Mouse (Mus musculus) CH12.LX (cell line): ENCODE results near the gene Aebp1. TPM values are rescaled to one million over a fixed set of nuclear protein-coding genes. Genes with fewer than 3 reads are reported as not detected.

Experiments
- DNase-seq: peaks from one replicate; pipeline ENCODE4 v3.0.0-alpha.2; 2013; ENCODE audit errors: extremely low read depth
- H3K27ac ChIP-seq: 2 replicates; pipeline ENCODE4 v1.5.1; 2012; ENCODE audit warnings: low read depth, mild to moderate bottlenecking, control low read depth, moderate library complexity; ENCODE audit not compliant: insufficient read depth
- H3K27me3 ChIP-seq: replicated peaks from 2 replicates; pipeline ENCODE3; 2012; ENCODE audit warnings: inconsistent platforms
- H3K36me3 ChIP-seq, 2 experiments: replicated peaks in 1 of 2; 2 replicates each; pipeline versions ENCODE3 to v1.6.1; 2012; ENCODE audit warnings: inconsistent platforms in 1 of 2, low read length in 1 of 2, mild to moderate bottlenecking in 1 of 2, mixed read lengths in 1 of 2, moderate library complexity in 1 of 2; ENCODE audit not compliant: control insufficient read depth in 1 of 2, insufficient read depth in 1 of 2
- H3K4me1 ChIP-seq, 2 experiments: 2 replicates each; pipeline ENCODE4 v1.6.1; 2012; ENCODE audit warnings: inconsistent platforms in 1 of 2, moderate library complexity in 1 of 2; ENCODE audit not compliant: insufficient read depth in 2 of 2, control insufficient read depth in 1 of 2
- H3K4me2 ChIP-seq: 2 replicates; pipeline ENCODE4 v1.6.1; 2012; ENCODE audit warnings: low read depth, mild to moderate bottlenecking, control low read depth; ENCODE audit not compliant: poor library complexity, insufficient read depth, severe bottlenecking
- H3K4me3 ChIP-seq, 3 experiments: fragments of 150-350 bp in 1 of 3; sonication (generic) in 1 of 3; replicated peaks in 1 of 3; 2 replicates each; pipeline versions ENCODE3 to v1.5.1; 2011 to 2012; ENCODE audit warnings: low read depth in 2 of 3, low read length in 2 of 3, mild to moderate bottlenecking in 2 of 3, moderate library complexity in 2 of 3, control low read depth in 1 of 3, improper control_type of control experiment in 1 of 3, inconsistent platforms in 1 of 3, mixed read lengths in 1 of 3; ENCODE audit not compliant: poor library complexity in 1 of 3
- H3K79me2 ChIP-seq: replicated peaks from 2 replicates; pipeline ENCODE4 v1.6.1; 2012; ENCODE audit warnings: mild to moderate bottlenecking, moderate library complexity; ENCODE audit not compliant: control insufficient read depth, poor library complexity, insufficient read depth, severe bottlenecking; ENCODE audit errors: extremely low read depth
- H3K9ac ChIP-seq: 2 replicates; pipeline ENCODE4 v1.6.1; 2012; ENCODE audit warnings: low read depth, mild to moderate bottlenecking, control low read depth, moderate library complexity; ENCODE audit not compliant: insufficient read depth
- H3K9me3 ChIP-seq: replicated peaks from 2 replicates; pipeline ENCODE3; 2012; ENCODE audit warnings: low read length, inconsistent platforms, mixed read lengths
- BHLHE40 ChIP-seq: IDR thresholded peaks from 2 replicates; pipeline ENCODE4 v1.6.1; 2011; ENCODE audit warnings: mild to moderate bottlenecking, low read depth, low read length, improper control_type of control experiment
- CTCF ChIP-seq, 2 experiments: IDR thresholded peaks in 1 of 2; conservative IDR thresholded peaks in 1 of 2; 2 replicates each; pipeline ENCODE4 v1.5.1; 2011 to 2012; ENCODE audit warnings: low read depth in 2 of 2, low read length in 2 of 2, improper control_type of control experiment in 1 of 2, inconsistent platforms in 1 of 2, mild to moderate bottlenecking in 1 of 2, moderate library complexity in 1 of 2
- E2F4 ChIP-seq: IDR thresholded peaks from 2 replicates; pipeline ENCODE4 v1.6.1; 2011; ENCODE audit warnings: low read depth, low read length, improper control_type of control experiment; ENCODE audit not compliant: insufficient replicate concordance
- ELF1 ChIP-seq: IDR thresholded peaks from 2 replicates; pipeline ENCODE4 v1.6.1; 2014; ENCODE audit warnings: low read depth, mild to moderate bottlenecking, inconsistent platforms, low read length, improper control_type of control experiment
- GABPA ChIP-seq: IDR thresholded peaks from 2 replicates; pipeline ENCODE4 v1.6.1; 2012; ENCODE audit warnings: low read depth, low read length, improper control_type of control experiment, inconsistent platforms; ENCODE audit not compliant: insufficient replicate concordance
- HCFC1 ChIP-seq: IDR thresholded peaks from 2 replicates; pipeline ENCODE4 v1.6.1; 2012; ENCODE audit warnings: low read depth, mild to moderate bottlenecking, inconsistent platforms, low read length, improper control_type of control experiment
- JUN ChIP-seq: IDR thresholded peaks from 2 replicates; pipeline ENCODE4 v1.6.1; 2011; ENCODE audit warnings: low read depth, mild to moderate bottlenecking, low read length, improper control_type of control experiment, moderate library complexity; ENCODE audit not compliant: insufficient read depth
- JUND ChIP-seq: conservative IDR thresholded peaks from 2 replicates; pipeline ENCODE4 v1.6.1; 2011; ENCODE audit warnings: low read depth, low read length, improper control_type of control experiment
- KAT2A ChIP-seq: IDR thresholded peaks from 2 replicates; pipeline ENCODE4 v1.6.1; 2012; ENCODE audit warnings: low read length, improper control_type of control experiment, inconsistent platforms; ENCODE audit not compliant: insufficient replicate concordance
- MAFK ChIP-seq: IDR thresholded peaks from 2 replicates; pipeline ENCODE4 v1.6.1; 2011; ENCODE audit warnings: low read length, improper control_type of control experiment; ENCODE audit not compliant: insufficient replicate concordance
- MAX ChIP-seq: IDR thresholded peaks from 2 replicates; pipeline ENCODE4 v1.6.1; 2011; ENCODE audit warnings: low read length, improper control_type of control experiment
- MEF2A ChIP-seq: IDR thresholded peaks from 2 replicates; pipeline ENCODE4 v1.6.1; 2014; ENCODE audit warnings: low read depth, mild to moderate bottlenecking, inconsistent platforms, low read length, improper control_type of control experiment, borderline replicate concordance
- MYC ChIP-seq: IDR thresholded peaks from 2 replicates; pipeline ENCODE4 v1.6.1; 2011; ENCODE audit warnings: low read depth, mild to moderate bottlenecking, improper control_type of control experiment, low read length
- NELFE ChIP-seq: IDR thresholded peaks from 2 replicates; pipeline ENCODE4 v1.6.1; 2011; ENCODE audit warnings: low read depth, low read length, improper control_type of control experiment
- NRF1 ChIP-seq: IDR thresholded peaks from 2 replicates; pipeline ENCODE4 v1.6.1; 2014; ENCODE audit warnings: low read depth, mild to moderate bottlenecking, inconsistent platforms, low read length, improper control_type of control experiment, moderate library complexity
- POLR2AphosphoS2 ChIP-seq: IDR thresholded peaks from 2 replicates; pipeline ENCODE4 v1.6.1; 2011; ENCODE audit warnings: low read depth, low read length, improper control_type of control experiment
- RAD21 ChIP-seq: IDR thresholded peaks from 2 replicates; pipeline ENCODE4 v1.6.1; 2011; ENCODE audit warnings: low read depth, mild to moderate bottlenecking, low read length, improper control_type of control experiment, moderate library complexity
- RCOR1 ChIP-seq: conservative IDR thresholded peaks from 2 replicates; pipeline ENCODE4 v1.6.1; 2012; ENCODE audit warnings: low read depth, mild to moderate bottlenecking, inconsistent platforms, low read length, improper control_type of control experiment
- SIN3A ChIP-seq: IDR thresholded peaks from 2 replicates; pipeline ENCODE4 v1.6.1; 2012; ENCODE audit warnings: low read length, improper control_type of control experiment, inconsistent platforms
- SMC3 ChIP-seq: IDR thresholded peaks from 2 replicates; pipeline ENCODE4 v1.6.1; 2011; ENCODE audit warnings: low read depth, low read length, improper control_type of control experiment
- TBP ChIP-seq: conservative IDR thresholded peaks from 2 replicates; pipeline ENCODE4 v1.6.1; 2011; ENCODE audit warnings: low read depth, low read length, improper control_type of control experiment
- TCF12 ChIP-seq: IDR thresholded peaks from 2 replicates; pipeline ENCODE4 v1.6.1; 2014; ENCODE audit warnings: low read depth, mild to moderate bottlenecking, inconsistent platforms, low read length, improper control_type of control experiment
- USF1 ChIP-seq: IDR thresholded peaks from 2 replicates; pipeline ENCODE4 v1.6.1; 2014; ENCODE audit warnings: low read depth, mild to moderate bottlenecking, inconsistent platforms, low read length, improper control_type of control experiment
- USF2 ChIP-seq: conservative IDR thresholded peaks from 2 replicates; pipeline ENCODE4 v1.6.1; 2011; ENCODE audit warnings: low read depth, low read length, improper control_type of control experiment
- ZC3H11A ChIP-seq: IDR thresholded peaks from 2 replicates; pipeline ENCODE4 v1.6.1; 2012; ENCODE audit warnings: low read depth, mild to moderate bottlenecking, inconsistent platforms, low read length, improper control_type of control experiment
- dilution Hi-C: fragments of 300-500 bp; cut with MboI; formaldehyde crosslinking; loops from 2 replicates; pipeline ENCODE4 v1.14.3; 2020; ENCODE audit warnings: low sequenced_read_pairs; ENCODE audit not compliant: extremely low pct_unique_long_range_greater_than_20kb, extremely low pct_ligation_motif_present
- in situ Hi-C: fragments of 300-500 bp; cut with MboI; formaldehyde crosslinking; loops from 3 replicates; pipeline ENCODE4 v1.14.3; 2019; ENCODE audit warnings: low sequenced_read_pairs, low pct_ligation_motif_present, low pct_unique_long_range_greater_than_20kb, mixed read lengths
- polyA plus RNA-seq: library from polyadenylated mRNA; unstranded; fragments of >175 nt; gene quantifications from 2 replicates; pipeline ENCODE4 v1.2.1, GENCODE M21; 2012; ENCODE audit warnings: low read depth; ENCODE audit not compliant: insufficient read length
- total RNA-seq, 2 experiments: library from RNA; depleted of rRNA; stranded (reverse); fragments of 300-350 nt in 1 of 2; fragments of >200 nt in 1 of 2; gene quantifications; 2 replicates each; pipeline ENCODE4 v1.2.3; 2012 to 2014

Gene Aebp1
- total and polyA plus RNA-seq, 3 experiments: 0.34 to 1.4 TPM; not detected in 1

DNA sequence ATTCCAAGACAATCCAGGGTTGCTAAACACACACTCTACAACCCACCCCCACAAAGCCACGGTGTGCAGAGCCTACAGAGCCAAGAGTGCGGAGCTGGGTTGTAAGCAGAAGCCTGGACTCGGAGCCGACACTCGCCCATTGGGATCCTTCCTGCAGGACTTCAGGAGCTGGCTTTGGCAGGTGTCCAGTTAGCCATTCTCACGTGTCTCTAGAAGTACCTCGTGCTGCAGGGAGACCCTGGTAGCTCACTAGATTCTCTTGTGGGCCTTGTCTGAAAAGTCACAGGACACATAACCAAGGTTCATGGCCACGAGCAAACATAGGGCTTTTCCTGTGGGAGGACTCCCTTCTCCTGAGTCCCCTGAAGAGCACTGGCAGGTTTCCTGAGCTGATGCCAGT, 51.5 kb downstream of the Aebp1 start:
- H3K9ac ChIP-seq: no peak overlapping the region
- no peak overlapping the region for H3K27ac ChIP-seq
- H3K9me3 ChIP-seq: no peaks in the 10 kb centered on the region
- H3K36me3 ChIP-seq: no peaks in the 10 kb centered on the region
- H3K4me2 ChIP-seq: no peak overlapping the region
- no peak for TF ChIP-seq E2F4
- no peak for TF ChIP-seq BHLHE40
- no peak for TF ChIP-seq USF2
- no peak for TF ChIP-seq NRF1
- TF ChIP-seq SIN3A: no peak
- no peak for TF ChIP-seq MEF2A
- no peak for TF ChIP-seq USF1
- no peak for TF ChIP-seq KAT2A
- no peak for TF ChIP-seq MAX
- TF ChIP-seq TCF12: no peak
- TF ChIP-seq MYC: no peak
- TF ChIP-seq POLR2AphosphoS2: no peak
- no peak for TF ChIP-seq HCFC1
- in situ Hi-C loops (no loop called here), dilution Hi-C loops (no loop called here)
- DNase-seq: no peak
- no peak overlapping the region for H3K4me3 ChIP-seq
- H3K79me2 ChIP-seq: no peaks in the 10 kb centered on the region
- peaks cover 8 to 23% of the 10 kb centered on the region in 2 experiments for H3K4me1 ChIP-seq
- peaks cover 5% of the 10 kb centered on the region for H3K27me3 ChIP-seq

DNA sequence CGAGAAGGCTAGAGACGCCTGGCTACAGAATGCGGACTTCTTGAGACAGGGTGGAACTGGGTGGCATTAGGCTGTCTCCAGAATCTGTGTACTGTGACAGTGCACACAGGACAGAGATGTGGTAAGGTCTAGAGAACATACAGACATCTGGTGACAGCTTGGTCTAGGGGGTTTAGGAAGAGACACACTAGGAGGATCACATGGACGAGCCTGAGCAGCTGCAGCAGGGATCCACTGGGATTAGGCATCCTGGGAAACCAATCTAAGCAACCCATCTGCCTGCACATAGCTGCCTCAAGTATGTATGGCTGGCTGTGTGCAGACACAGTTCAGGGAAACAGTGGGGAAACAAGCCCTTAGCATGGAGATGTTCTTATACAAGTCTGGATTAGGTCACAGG, 52.2 kb downstream of the Aebp1 start:
- dilution Hi-C loops (no loop called here), in situ Hi-C loops (no loop called here)
- TF ChIP-seq RAD21: no peak
- no peak for TF ChIP-seq SMC3
- no peak for TF ChIP-seq MAFK
- no peak for TF ChIP-seq NRF1
- TF ChIP-seq E2F4: no peak
- TF ChIP-seq TBP: no peak
- no peak for TF ChIP-seq ELF1
- TF ChIP-seq JUN: no peak
- no peak for TF ChIP-seq JUND
- no peak for TF ChIP-seq BHLHE40
- no peak for TF ChIP-seq NELFE
- TF ChIP-seq RCOR1: no peak
- TF ChIP-seq CTCF (conservative IDR thresholded peaks at IDR 0.05 in 1 of 2, IDR thresholded peaks at IDR 0.05 in 1 of 2; ENCODE audit: low read depth in 2 of 2, low read length in 2 of 2): no peak
- TF ChIP-seq ZC3H11A: no peak
- no peak for TF ChIP-seq HCFC1
- no peak for TF ChIP-seq GABPA
- Histone ChIP-seq H3K27ac (no peak overlapping the region), H3K9me3 (no peaks in the 10 kb centered on the region), H3K4me1 (peaks cover 8 to 28% of the 10 kb centered on the region in 2 experiments), H3K27me3 (peaks cover 5% of the 10 kb centered on the region), H3K4me2 (no peak overlapping the region), H3K79me2 (no peaks in the 10 kb centered on the region), H3K9ac (no peak overlapping the region), H3K36me3 (no peaks in the 10 kb centered on the region), H3K4me3 (no peak overlapping the region)
- no peak for DNase-seq
